Mouse (Mus musculus) embryonic facial prominence, embryonic 11.5 days (tissue): ENCODE measurements around the gene Pml. TPM values are rescaled to one million over a fixed set of nuclear protein-coding genes. Genes with fewer than 3 reads are reported as not detected.
A peak's percentile ranks its signal among the peaks of the same experiment; 100 is the strongest.

ENCODE experiments used
- ATAC-seq: fragments of 200-750 bp; cut with Nextera tagmentation; replicated peaks from 2 replicates; pipeline ENCODE4 v1.8.0; 2017; ENCODE audit warnings: low read depth; ENCODE audit not compliant: insufficient number of reproducible peaks, low FRiP score, low TSS enrichment
- DNase-seq: peaks from one replicate; pipeline ENCODE4 v3.0.0-alpha.2; 2015; ENCODE audit warnings: low spot score
- H3K27ac ChIP-seq: fragments of 300-500 bp; sonication (generic); replicated peaks from 2 replicates; pipeline ENCODE4 v1.5.1; 2014; ENCODE audit warnings: mild to moderate bottlenecking, low read depth, low read length, control low read depth
- H3K27me3 ChIP-seq: fragments of 300-500 bp; sonication (generic); 2 replicates; pipeline ENCODE4 v1.6.1; 2014; ENCODE audit warnings: mild to moderate bottlenecking, low read length, moderate library complexity, mixed read lengths; ENCODE audit not compliant: control insufficient read depth, insufficient read depth
- H3K36me3 ChIP-seq: fragments of 300-500 bp; sonication (generic); replicated peaks from 2 replicates; pipeline ENCODE4 v1.6.1; 2014; ENCODE audit warnings: low read depth, mild to moderate bottlenecking, low read length, moderate library complexity, mixed read lengths; ENCODE audit not compliant: control insufficient read depth, insufficient read depth
- H3K4me1 ChIP-seq: fragments of 300-500 bp; sonication (generic); 2 replicates; pipeline ENCODE4 v1.6.1; 2014; ENCODE audit warnings: low read length, mixed read lengths; ENCODE audit not compliant: control insufficient read depth, insufficient read depth
- H3K4me2 ChIP-seq: fragments of 300-500 bp; sonication (generic); 2 replicates; pipeline ENCODE4 v1.6.1; 2014; ENCODE audit warnings: low read depth, mild to moderate bottlenecking, control low read depth, low read length, moderate library complexity
- H3K4me3 ChIP-seq: fragments of 300-500 bp; sonication (generic); 2 replicates; pipeline ENCODE4 v1.5.1; 2014; ENCODE audit warnings: low read depth, low read length, control low read depth
- H3K9ac ChIP-seq: fragments of 300-500 bp; sonication (generic); replicated peaks from 2 replicates; pipeline ENCODE4 v1.6.1; 2014; ENCODE audit warnings: mild to moderate bottlenecking, control low read depth, low read length
- H3K9me3 ChIP-seq: fragments of 300-500 bp; sonication (generic); replicated peaks from 2 replicates; pipeline ENCODE4 v1.6.1; 2016; ENCODE audit warnings: mild to moderate bottlenecking, low read length, inconsistent platforms, mixed read lengths; ENCODE audit not compliant: control insufficient read depth
- WGBS: fragments of 180-500 bp; shearing (Covaris S2); extraction: QIAGEN DNeasy Blood & Tissue Kit; methylation state at CpG from one replicate; pipeline ENCODE4 v1.1.7; 2014; 5-methylcytosine and 5-hydroxymethylcytosine counted together
- polyA plus RNA-seq: library from polyadenylated mRNA; unstranded; fragments of >200 nt; fragmentation: Nextera tagmentation; extraction: Ambion mirVana; gene quantifications from 2 replicates; pipeline ENCODE4 v1.2.1, GENCODE M21; 2014

Pml gene
- polyA plus RNA-seq = 13.5 and 14.5 TPM in 2 replicates

- ATAC-seq (0 out of 2 replicates have a peak, but pooled peaks have one; percentile 50), DNase-seq (peak; percentile 79)
- Histone ChIP-seq H3K4me3 (peak within 1 kb of the TSS; percentile 51), H3K4me2 (peak within 1 kb of the TSS; percentile 78), H3K36me3 (no peaks in the 10 kb centered on the region), H3K9me3 (no peaks in the 10 kb centered on the region), H3K9ac (peak within 1 kb of the TSS; percentile 76), H3K27ac (peak within 1 kb of the TSS; percentile 59), H3K4me1 (peaks cover 7% of the 10 kb centered on the region), H3K27me3 (no peaks in the 10 kb centered on the region)
- under 1% methylated on average over 16 of the region's 16 CpGs for WGBS
These were observed at the start of gene Pml for GRCm38 (mm10) chr9:58249592-58250192. Pml (minus strand) TSS chr9:58249786.

- Histone ChIP-seq H3K27me3 (no peaks in the 10 kb centered on the region), H3K27ac (no peak overlapping the region), H3K9ac (no peak overlapping the region), H3K4me3 (no peak overlapping the region), H3K9me3 (no peaks in the 10 kb centered on the region), H3K36me3 (no peaks in the 10 kb centered on the region), H3K4me2 (no peak overlapping the region), H3K4me1 (0 out of 2 replicates have a peak, but pooled peaks cover 4% of the 10 kb centered on the region)
- no peak for DNase-seq
- WGBS = 78% methylated on average over 4 of the region's 4 CpGs
- no peak for ATAC-seq
These were observed 48.4 kb upstream of the Pml start for GRCm38 (mm10) chr9:58297961-58298477.

DNA sequence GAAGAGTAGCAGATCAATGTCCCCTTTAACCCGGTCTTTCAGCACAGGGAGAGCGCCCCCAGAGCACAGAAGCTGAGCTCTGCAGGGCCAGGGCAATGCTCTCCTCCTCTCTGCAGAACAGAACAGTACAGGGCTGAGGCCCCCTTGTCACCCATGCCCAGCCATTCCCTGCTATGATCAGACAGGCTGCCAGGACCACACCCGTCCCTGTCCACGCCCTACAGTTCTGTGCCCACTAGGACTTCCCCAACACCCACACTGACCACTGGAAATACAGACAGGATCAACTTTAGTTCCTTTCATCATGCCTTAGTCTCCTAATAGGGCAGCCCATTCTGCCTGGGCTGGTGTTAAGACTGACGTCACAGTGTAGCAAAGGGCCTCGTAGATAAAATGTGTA lies 47.5 kb upstream of the Pml start:
- Histone ChIP-seq H3K27ac (no peak overlapping the region), H3K4me1 (0 out of 2 replicates have a peak, but pooled peaks cover 4% of the 10 kb centered on the region), H3K4me3 (no peak overlapping the region), H3K4me2 (no peak overlapping the region), H3K27me3 (no peaks in the 10 kb centered on the region), H3K9me3 (no peaks in the 10 kb centered on the region), H3K36me3 (no peaks in the 10 kb centered on the region), H3K9ac (no peak overlapping the region)
- ATAC-seq (no peak), DNase-seq (no peak)
- 89% methylated on average over 6 of the region's 6 CpGs for WGBS

- H3K9ac ChIP-seq = peak overlapping the region; percentile 43
- no peaks in the 10 kb centered on the region for H3K27me3 ChIP-seq
- H3K9me3 ChIP-seq = no peaks in the 10 kb centered on the region
- 18% methylated on average over 9 of the region's 9 CpGs for WGBS
- H3K36me3 ChIP-seq = no peaks in the 10 kb centered on the region
- no peak overlapping the region for H3K4me2 ChIP-seq
- DNase-seq (peak; percentile 30), ATAC-seq (0 out of 2 replicates have a peak, but pooled peaks have one; percentile 16)
- no peak overlapping the region for H3K4me3 ChIP-seq
- no peak overlapping the region; the same call in 1 of the 2 replicates for H3K27ac ChIP-seq
- 0 out of 2 replicates have a peak, but pooled peaks cover 4% of the 10 kb centered on the region for H3K4me1 ChIP-seq
These were observed 46.3 kb upstream of the Pml start for GRCm38 (mm10) chr9:58295766-58296361.

- Histone ChIP-seq H3K27ac (no peak overlapping the region), H3K9me3 (no peaks in the 10 kb centered on the region), H3K4me3 (no peak overlapping the region), H3K27me3 (no peaks in the 10 kb centered on the region), H3K4me1 (0 out of 2 replicates have a peak, but pooled peaks cover 4% of the 10 kb centered on the region), H3K36me3 (no peaks in the 10 kb centered on the region), H3K4me2 (no peak overlapping the region), H3K9ac (no peak overlapping the region)
- no peak for ATAC-seq
- WGBS = 87% methylated on average over 3 of the region's 3 CpGs
- DNase-seq = no peak
These were observed 45.8 kb upstream of the Pml start for GRCm38 (mm10) chr9:58295345-58295744.

DNA sequence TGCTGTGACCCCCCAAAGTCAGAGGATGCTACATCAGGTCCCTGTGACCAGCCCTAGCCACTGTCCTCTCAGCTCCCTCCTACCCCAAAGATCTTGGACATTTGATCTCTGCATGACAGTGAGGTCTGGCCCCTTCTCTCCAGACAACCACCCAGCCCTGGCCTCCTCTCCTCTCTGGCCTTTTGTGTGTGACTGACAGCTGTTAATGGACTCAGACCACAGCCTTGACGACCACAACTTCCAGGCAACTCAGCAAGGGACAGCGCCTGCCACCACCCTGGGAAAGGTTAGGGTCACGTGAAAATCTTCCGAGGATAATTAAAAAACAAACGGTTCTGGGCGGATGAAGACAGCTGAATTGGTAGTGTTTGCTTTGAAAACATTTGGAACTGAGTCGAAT lies 44.9 kb upstream of the Pml start:
- Histone ChIP-seq H3K27me3 (no peaks in the 10 kb centered on the region), H3K9me3 (no peaks in the 10 kb centered on the region), H3K4me1 (0 out of 2 replicates have a peak, but pooled peaks cover 4% of the 10 kb centered on the region), H3K36me3 (no peaks in the 10 kb centered on the region), H3K27ac (no peak overlapping the region), H3K9ac (no peak overlapping the region), H3K4me2 (no peak overlapping the region), H3K4me3 (no peak overlapping the region)
- WGBS = 34% methylated on average over 7 of the region's 7 CpGs
- DNase-seq = no peak
- no peak for ATAC-seq

GRCm38 (mm10) chr9:58289901-58290300 lies 40.3 kb upstream of the Pml start:
- WGBS = 84% methylated on average over 2 of the region's 2 CpGs
- H3K4me3 ChIP-seq = no peak overlapping the region
- ATAC-seq = no peak

DNA sequence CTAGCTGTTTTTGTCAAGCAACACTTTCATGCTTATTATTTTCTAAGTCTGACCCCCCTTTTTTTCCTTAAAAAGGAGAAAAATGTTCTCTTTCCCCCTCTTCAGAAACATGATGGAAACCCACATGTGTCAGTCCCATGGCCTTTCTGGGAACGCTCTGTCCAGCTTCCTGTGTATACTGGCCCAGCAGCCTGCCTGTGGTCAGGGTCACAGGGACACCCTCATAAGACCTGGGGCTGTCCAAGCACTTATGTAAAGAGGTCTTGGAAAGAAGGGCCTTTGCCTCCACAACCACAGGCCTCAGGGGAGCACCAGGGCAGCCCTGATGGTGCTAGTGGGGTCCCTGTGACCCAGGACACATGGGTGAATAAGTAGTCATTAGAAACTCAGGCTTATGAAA lies 39.5 kb upstream of the Pml start:
- H3K27ac ChIP-seq = no peak overlapping the region
- 71% methylated on average over 1 of the region's 1 CpGs for WGBS
- ATAC-seq (no peak), DNase-seq (no peak)
- H3K9me3 ChIP-seq = no peaks in the 10 kb centered on the region
- H3K27me3 ChIP-seq = no peaks in the 10 kb centered on the region
- no peaks in the 10 kb centered on the region for H3K36me3 ChIP-seq
- no peak overlapping the region for H3K9ac ChIP-seq
- no peaks in the 10 kb centered on the region for H3K4me1 ChIP-seq
- H3K4me2 ChIP-seq = no peak overlapping the region
- H3K4me3 ChIP-seq = no peak overlapping the region

More at GRCm38 (mm10) chr9:58289901-58290300, 40.3 kb upstream of the Pml start:
- H3K36me3 ChIP-seq = no peaks in the 10 kb centered on the region
- H3K27me3 ChIP-seq = no peaks in the 10 kb centered on the region
- no peaks in the 10 kb centered on the region for H3K4me1 ChIP-seq
- no peak overlapping the region for H3K27ac ChIP-seq
- no peak for DNase-seq
- H3K9me3 ChIP-seq = no peaks in the 10 kb centered on the region
- no peak overlapping the region for H3K4me2 ChIP-seq
- H3K9ac ChIP-seq = no peak overlapping the region
